Mouse (Mus musculus): Measurements from ENCODE around the gene U2surp. TPM values are rescaled to one million over a fixed set of nuclear protein-coding genes. Genes with fewer than 3 reads are reported as not detected.
A peak's percentile ranks its signal among the peaks of the same experiment; 100 is the strongest.

The U2surp gene
- polyA plus RNA-seq, 1 experiment from 2014 or later, result 48.7 TPM

GRCm38 (mm10) chr9:95554231-95555221 lies 42.7 kb upstream of the U2surp start:
- Histone ChIP-seq H3K9me3 (replicated peaks; ENCODE audit: control insufficient read depth, low read length) (no peaks in the 10 kb centered on the region), H3K9ac (ENCODE audit: low read depth, low read length) (peak overlapping the region; percentile 47), H3K36me3 (ENCODE audit: control insufficient read depth, insufficient read depth) (no peaks in the 10 kb centered on the region), H3K4me3 (ENCODE audit: low read depth, low read length) (no peak overlapping the region; the same call in 1 of the 2 replicates), H3K27me3 (ENCODE audit: control insufficient read depth, insufficient read depth, low read depth, low read length) (peaks cover 16% of the 10 kb centered on the region), H3K4me1 (ENCODE audit: control insufficient read depth, low read depth, low read length) (peaks cover 76% of the 10 kb centered on the region), H3K4me2 (ENCODE audit: low read depth, low read length) (peak overlapping the region; percentile 48), H3K27ac (ENCODE audit: low read length) (peak overlapping the region; percentile 92)
- peak; percentile 33 for ATAC-seq (ENCODE audit: low read depth)
- 39% methylated on average over 18 of the region's 18 CpGs for WGBS (ENCODE audit: insufficient replicate concordance)

GRCm38 (mm10) chr9:95552175-95552705 lies 40.4 kb upstream of the U2surp start:
- no peaks in the 10 kb centered on the region for H3K9me3 ChIP-seq (replicated peaks; ENCODE audit: control insufficient read depth, low read length)
- no peak overlapping the region for H3K4me3 ChIP-seq (ENCODE audit: low read depth, low read length)
- WGBS (ENCODE audit: insufficient replicate concordance), result 63% methylated on average over 10 of the region's 10 CpGs
- peak overlapping the region; percentile 60 for H3K27ac ChIP-seq (ENCODE audit: low read length)
- no peak overlapping the region for H3K9ac ChIP-seq (ENCODE audit: low read depth, low read length)
- H3K36me3 ChIP-seq (ENCODE audit: control insufficient read depth, insufficient read depth), result no peaks in the 10 kb centered on the region
- peak; percentile 19 for ATAC-seq (ENCODE audit: low read depth)
- no peak overlapping the region for H3K4me2 ChIP-seq (ENCODE audit: low read depth, low read length)
- no peaks in the 10 kb centered on the region for H3K27me3 ChIP-seq (ENCODE audit: control insufficient read depth, insufficient read depth, low read depth, low read length)
- H3K4me1 ChIP-seq (ENCODE audit: control insufficient read depth, low read depth, low read length), result peaks cover 68% of the 10 kb centered on the region

GRCm38 (mm10) chr9:95550856-95551774 lies 39.3 kb upstream of the U2surp start:
- H3K4me1 ChIP-seq (ENCODE audit: control insufficient read depth, low read depth, low read length), result peaks cover 63% of the 10 kb centered on the region

GRCm38 (mm10) chr9:95549626-95550411 lies 38.0 kb upstream of the U2surp start:
- Histone ChIP-seq H3K4me2 (ENCODE audit: low read depth, low read length) (no peak overlapping the region), H3K4me3 (ENCODE audit: low read depth, low read length) (no peak overlapping the region), H3K36me3 (ENCODE audit: control insufficient read depth, insufficient read depth) (no peaks in the 10 kb centered on the region), H3K4me1 (ENCODE audit: control insufficient read depth, low read depth, low read length) (peaks cover 51% of the 10 kb centered on the region), H3K9me3 (replicated peaks; ENCODE audit: control insufficient read depth, low read length) (no peaks in the 10 kb centered on the region), H3K27me3 (ENCODE audit: control insufficient read depth, insufficient read depth, low read depth, low read length) (no peaks in the 10 kb centered on the region), H3K9ac (ENCODE audit: low read depth, low read length) (no peak overlapping the region), H3K27ac (ENCODE audit: low read length) (peak overlapping the region; percentile 15; the same call in 1 of the 2 replicates)
- 70% methylated on average over 15 of the region's 15 CpGs for WGBS (ENCODE audit: insufficient replicate concordance)
- ATAC-seq (ENCODE audit: low read depth), result no peak

More at GRCm38 (mm10) chr9:95550856-95551774, 39.3 kb upstream of the U2surp start:
- Histone ChIP-seq H3K4me2 (ENCODE audit: low read depth, low read length) (0 out of 2 replicates have a peak overlapping the region, but pooled peaks have one; percentile 36), H3K9ac (ENCODE audit: low read depth, low read length) (peak overlapping the region; percentile 2), H3K4me3 (ENCODE audit: low read depth, low read length) (no peak overlapping the region), H3K27me3 (ENCODE audit: control insufficient read depth, insufficient read depth, low read depth, low read length) (no peaks in the 10 kb centered on the region), H3K27ac (ENCODE audit: low read length) (peak overlapping the region; percentile 67), H3K9me3 (replicated peaks; ENCODE audit: control insufficient read depth, low read length) (no peaks in the 10 kb centered on the region), H3K36me3 (ENCODE audit: control insufficient read depth, insufficient read depth) (no peaks in the 10 kb centered on the region)
- whole genome bisulfite sequencing (ENCODE audit: insufficient replicate concordance), result 19% methylated on average over 9 of the region's 9 CpGs
- ATAC-seq (ENCODE audit: low read depth), result peak; percentile 70

- Histone ChIP-seq H3K4me2 (ENCODE audit: low read depth, low read length) (no peak overlapping the region), H3K4me1 (ENCODE audit: control insufficient read depth, low read depth, low read length) (peaks cover 24% of the 10 kb centered on the region), H3K4me3 (ENCODE audit: low read depth, low read length) (no peak overlapping the region), H3K27me3 (ENCODE audit: control insufficient read depth, insufficient read depth, low read depth, low read length) (no peaks in the 10 kb centered on the region), H3K9me3 (replicated peaks; ENCODE audit: control insufficient read depth, low read length) (no peaks in the 10 kb centered on the region), H3K9ac (ENCODE audit: low read depth, low read length) (no peak overlapping the region), H3K36me3 (ENCODE audit: control insufficient read depth, insufficient read depth) (no peaks in the 10 kb centered on the region), H3K27ac (ENCODE audit: low read length) (no peak overlapping the region)
- WGBS (ENCODE audit: insufficient replicate concordance), result 17% methylated on average over 7 of the region's 7 CpGs
- peak; percentile 85 for ATAC-seq (ENCODE audit: low read depth)
Measured at GRCm38 (mm10) chr9:95546679-95547078, 34.9 kb upstream of the U2surp start.

GRCm38 (mm10) chr9:95544598-95544997 lies 32.8 kb upstream of the U2surp start:
- no peak overlapping the region for H3K27ac ChIP-seq (ENCODE audit: low read length)
- no peak overlapping the region for H3K4me3 ChIP-seq (ENCODE audit: low read depth, low read length)
- H3K9me3 ChIP-seq (replicated peaks; ENCODE audit: control insufficient read depth, low read length), result no peaks in the 10 kb centered on the region
- 92% methylated on average over 4 of the region's 4 CpGs for WGBS (ENCODE audit: insufficient replicate concordance)
- no peak overlapping the region for H3K4me2 ChIP-seq (ENCODE audit: low read depth, low read length)
- peaks cover 16% of the 10 kb centered on the region for H3K4me1 ChIP-seq (ENCODE audit: control insufficient read depth, low read depth, low read length)
- H3K27me3 ChIP-seq (ENCODE audit: control insufficient read depth, insufficient read depth, low read depth, low read length), result no peaks in the 10 kb centered on the region
- H3K9ac ChIP-seq (ENCODE audit: low read depth, low read length), result no peak overlapping the region
- H3K36me3 ChIP-seq (ENCODE audit: control insufficient read depth, insufficient read depth), result no peaks in the 10 kb centered on the region
- ATAC-seq (ENCODE audit: low read depth), result no peak

- 75% methylated on average over 6 of the region's 6 CpGs for WGBS (ENCODE audit: insufficient replicate concordance)
- no peaks in the 10 kb centered on the region for H3K9me3 ChIP-seq (replicated peaks; ENCODE audit: control insufficient read depth, low read length)
- H3K9ac ChIP-seq (ENCODE audit: low read depth, low read length), result no peak overlapping the region
- peak overlapping the region; percentile 39 for H3K27ac ChIP-seq (ENCODE audit: low read length)
- H3K4me1 ChIP-seq (ENCODE audit: control insufficient read depth, low read depth, low read length), result peaks cover 10% of the 10 kb centered on the region
- no peak overlapping the region for H3K4me2 ChIP-seq (ENCODE audit: low read depth, low read length)
- peak; percentile 52 for ATAC-seq (ENCODE audit: low read depth)
- no peak overlapping the region for H3K4me3 ChIP-seq (ENCODE audit: low read depth, low read length)
- H3K27me3 ChIP-seq (ENCODE audit: control insufficient read depth, insufficient read depth, low read depth, low read length), result no peaks in the 10 kb centered on the region
- H3K36me3 ChIP-seq (ENCODE audit: control insufficient read depth, insufficient read depth), result no peaks in the 10 kb centered on the region
Measured at GRCm38 (mm10) chr9:95542475-95542874, 30.7 kb upstream of the U2surp start.

All from liver, embryonic 16.5 days (tissue).